Mouse (Mus musculus) small intestine, adult 2 months (tissue): ENCODE measurements around the gene Sipa1.

Source experiments
- CTCF ChIP-seq: fragments of 200-500 bp; IDR thresholded peaks from 2 replicates; pipeline ENCODE4 v1.5.1; 2012; ENCODE audit warnings: low read depth, mild to moderate bottlenecking, control low read depth, inconsistent platforms, low read length, moderate library complexity, mixed read lengths; ENCODE audit not compliant: insufficient replicate concordance, insufficient read length; ENCODE audit errors: extremely low read depth
- POLR2A ChIP-seq: fragments of 200-500 bp; IDR thresholded peaks from 2 replicates; pipeline ENCODE4 v1.6.1; 2012; ENCODE audit warnings: low read depth, mild to moderate bottlenecking, control low read depth, inconsistent platforms, low read length, moderate library complexity

GRCm38 (mm10) chr19:5641021-5641420 is 22.5 kb downstream of the Sipa1 start:
- TF ChIP-seq CTCF = no peak
- no peak for TF ChIP-seq POLR2A
